Mouse (Mus musculus) cortical plate, adult 2 months (tissue): ENCODE results near the gene Dnah17.

ENCODE experiments used
- CTCF ChIP-seq: fragments of 200-500 bp; IDR thresholded peaks from 2 replicates; pipeline ENCODE4 v1.5.1; 2011; ENCODE audit warnings: mild to moderate bottlenecking, control low read depth, low read length; ENCODE audit not compliant: insufficient read depth; ENCODE audit errors: extremely low read depth
- POLR2A ChIP-seq: fragments of 200-500 bp; IDR thresholded peaks from 2 replicates; pipeline ENCODE4 v1.6.1; 2011; ENCODE audit warnings: mild to moderate bottlenecking, low read length, control low read depth; ENCODE audit not compliant: insufficient read depth; ENCODE audit errors: extremely low read depth

DNA sequence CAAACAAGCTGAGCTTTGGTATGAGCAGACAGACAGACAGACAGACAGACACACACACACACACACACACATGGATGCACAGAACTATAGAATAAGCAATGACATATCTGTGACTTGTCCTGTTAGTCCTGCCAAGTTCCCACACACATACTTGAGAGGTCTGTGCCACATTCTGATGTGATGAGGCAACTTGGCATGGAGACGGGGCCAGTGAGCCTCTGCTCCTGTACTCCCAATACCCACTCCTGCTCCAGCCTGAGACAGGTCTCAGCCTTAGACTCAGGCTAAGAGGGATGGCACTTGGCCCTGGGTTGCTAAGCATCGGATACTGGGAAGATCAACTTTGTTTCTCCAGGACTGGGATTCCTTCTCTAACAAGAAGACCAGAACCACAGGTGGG is 30.3 kb upstream of the Dnah17 start:
- TF ChIP-seq CTCF (no peak), POLR2A (no peak)
